In the genomic region with DNA sequence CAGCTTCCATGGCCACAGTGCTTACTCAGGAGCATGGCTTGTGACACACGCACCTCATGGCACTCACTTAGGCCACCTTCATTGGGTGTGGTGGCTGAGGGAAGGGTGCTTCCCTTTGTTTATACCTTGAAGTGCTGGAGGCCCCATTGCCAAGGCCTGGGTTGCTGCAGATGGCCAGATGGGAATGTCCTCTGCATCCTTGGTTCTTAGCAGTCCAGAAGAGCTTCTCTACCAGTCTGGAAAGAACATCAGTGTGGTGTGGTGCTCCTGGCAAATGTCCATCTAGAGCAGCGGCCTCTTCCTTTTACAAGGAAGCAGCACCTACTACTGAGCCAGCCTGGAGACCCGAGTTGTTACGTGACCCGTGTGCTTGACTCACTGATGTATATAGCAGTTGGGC, we compare ENCODE assay signal across 23 mouse cellular contexts. TPM values are rescaled to one million over a fixed set of nuclear protein-coding genes. Genes with fewer than 3 reads are reported as not detected.
DNase-seq lines count a peak whose midpoint lies in the region; ATAC-seq and TF ChIP-seq lines count a peak whose summit lies in the region.
"Had no signal": no experiment of that assay in that cellular context is flagged by ENCODE, and none has a peak within 500 bp of the region (broad histone marks: within the 10 kb centered on the region; RNA-seq: fewer than 3 reads in every experiment).

No protein-coding gene starts in this region.

- peak; percentile 92 for DNase-seq in heart, adult 11 months
- no peak for DNase-seq in heart, postnatal 25 days (ENCODE audit: low spot score)
- no peak for DNase-seq in limb, embryonic 10.5 days (ENCODE audit: low spot score)
- no peak for DNase-seq in neural tube, embryonic 10.5 days (ENCODE audit: extremely low spot score, low spot score)
- no peak for DNase-seq in CH12.LX (ENCODE audit: extremely low read depth)
- DNase-seq in adrenal gland, adult (ENCODE audit: inconsistent age in 2 of 2, low spot score in 1 of 2) = no peak
- DNase-seq: adrenal gland, adult 2 months; adrenal gland, adult 8-10 months; adrenal gland, postnatal 10 days; adrenal gland, postnatal 14 days; adrenal gland, postnatal 25 days; adrenal gland, postnatal 36 days; B cell, adult 2 months; cerebellum, adult 11 months; cerebellum, adult 11-12 months; cerebellum, adult 18-20 months; cerebellum, adult 2 months had no signal

- TF ChIP-seq POLR2A in CH12.LX (IDR thresholded peaks at IDR 0.05; ENCODE audit: low read depth, low read length) = no peak

- in situ Hi-C loops in CH12.LX (cut with MboI; ENCODE audit: low pct_ligation_motif_present, low pct_unique_long_range_greater_than_20kb, low sequenced_read_pairs) = no loop called here

- TF ChIP-seq EP300 in CH12.LX (IDR thresholded peaks at IDR 0.05; ENCODE audit: low read length) = no peak

- dilution Hi-C loops in CH12.LX (cut with MboI; ENCODE audit: extremely low pct_ligation_motif_present, extremely low pct_unique_long_range_greater_than_20kb, low sequenced_read_pairs) = no loop called here

- no peak for TF ChIP-seq CTCF in CH12.LX (conservative IDR thresholded peaks at IDR 0.05 in 1 of 2, IDR thresholded peaks at IDR 0.05 in 1 of 2; ENCODE audit: low read depth in 2 of 2, low read length in 2 of 2)

- H3K36me3 ChIP-seq in limb, embryonic 13.5 days = 0 out of 2 replicates have a peak, but pooled peaks cover 3% of the 10 kb centered on the region
- 0 out of 2 replicates have a peak, but pooled peaks cover 4% of the 10 kb centered on the region for H3K36me3 ChIP-seq in limb, embryonic 10.5 days
- H3K36me3 ChIP-seq in neural tube, embryonic 13.5 days = no peaks in the 10 kb centered on the region
- H3K36me3 ChIP-seq in CH12.LX (replicated peaks in 1 of 2; ENCODE audit: control insufficient read depth in 1 of 2, insufficient read depth in 1 of 2, low read length in 1 of 2) = peaks cover 49 to 65% of the 10 kb centered on the region in 2 experiments

- no peak for TF ChIP-seq RAD21 in CH12.LX (IDR thresholded peaks at IDR 0.05; ENCODE audit: low read depth, low read length)

- H3K79me2 ChIP-seq in CH12.LX (replicated peaks; ENCODE audit: control insufficient read depth, extremely low read depth, insufficient read depth, poor library complexity, severe bottlenecking) = peaks cover 65% of the 10 kb centered on the region

- no peaks in the 10 kb centered on the region for H3K9me3 ChIP-seq in limb, embryonic 13.5 days
- no peaks in the 10 kb centered on the region for H3K9me3 ChIP-seq in limb, embryonic 10.5 days (replicated peaks)
- no peaks in the 10 kb centered on the region for H3K9me3 ChIP-seq in neural tube, embryonic 13.5 days
- H3K9me3 ChIP-seq in CH12.LX (replicated peaks; ENCODE audit: low read length) = no peaks in the 10 kb centered on the region
- H3K9me3 ChIP-seq: G1E had no signal

- H3K9ac ChIP-seq in limb, embryonic 13.5 days = no peak overlapping the region
- no peak overlapping the region for H3K9ac ChIP-seq in neural tube, embryonic 13.5 days
- H3K9ac ChIP-seq in CH12.LX (ENCODE audit: insufficient read depth, low read depth) = no peak overlapping the region

- 0 out of 2 replicates have a peak, but pooled peaks have one; percentile 8 for ATAC-seq in limb, embryonic 13.5 days (ENCODE audit: low FRiP score, low read depth)
- ATAC-seq in neural tube, embryonic 13.5 days (ENCODE audit: low read depth) = peak; percentile 19; the same call in 1 of the 2 replicates
- ATAC-seq: activated CD4-positive, CD25-positive, alpha-beta regulatory T cell, adult 4 months; CD4-positive, CD25-positive, alpha-beta regulatory T cell, adult 4 months; Patski had no signal

- peaks cover 41% of the 10 kb centered on the region for H3K4me1 ChIP-seq in limb, embryonic 13.5 days
- H3K4me1 ChIP-seq in limb, embryonic 10.5 days = peaks cover 39% of the 10 kb centered on the region
- peaks cover 46% of the 10 kb centered on the region for H3K4me1 ChIP-seq in neural tube, embryonic 13.5 days (replicated peaks)
- peaks cover 22 to 61% of the 10 kb centered on the region in 2 experiments for H3K4me1 ChIP-seq in CH12.LX (ENCODE audit: control insufficient read depth in 1 of 2, insufficient read depth in 2 of 2)

- no peak overlapping the region for H3K4me2 ChIP-seq in limb, embryonic 13.5 days (replicated peaks)
- H3K4me2 ChIP-seq in neural tube, embryonic 13.5 days = no peak overlapping the region
- H3K4me2 ChIP-seq in CH12.LX (ENCODE audit: insufficient read depth, low read depth, poor library complexity, severe bottlenecking) = no peak overlapping the region

- 73% methylated on average over 5 of the region's 5 CpGs for WGBS in limb, embryonic 13.5 days
- WGBS in limb, embryonic 10.5 days = 94% methylated on average over 5 of the region's 5 CpGs
- 92% methylated on average over 5 of the region's 5 CpGs for WGBS in neural tube, embryonic 13.5 days

- 0 out of 2 replicates have a peak, but pooled peaks cover 5% of the 10 kb centered on the region for H3K27me3 ChIP-seq in limb, embryonic 13.5 days
- no peaks in the 10 kb centered on the region for H3K27me3 ChIP-seq in limb, embryonic 10.5 days (ENCODE audit: low read depth, poor library complexity, severe bottlenecking)
- H3K27me3 ChIP-seq in neural tube, embryonic 13.5 days = no peaks in the 10 kb centered on the region
- no peaks in the 10 kb centered on the region for H3K27me3 ChIP-seq in CH12.LX (replicated peaks)
- H3K27me3 ChIP-seq: Patski had no signal

- no peak overlapping the region for H3K27ac ChIP-seq in limb, embryonic 13.5 days
- no peak overlapping the region for H3K27ac ChIP-seq in limb, embryonic 10.5 days
- H3K27ac ChIP-seq in neural tube, embryonic 13.5 days (replicated peaks) = no peak overlapping the region
- H3K27ac ChIP-seq in CH12.LX (ENCODE audit: insufficient read depth, low read depth) = 0 out of 2 replicates have a peak overlapping the region, but pooled peaks have one; percentile 13

- no peak overlapping the region for H3K4me3 ChIP-seq in limb, embryonic 13.5 days
- no peak overlapping the region for H3K4me3 ChIP-seq in limb, embryonic 10.5 days
- no peak overlapping the region for H3K4me3 ChIP-seq in neural tube, embryonic 13.5 days
- H3K4me3 ChIP-seq in CH12.LX (replicated peaks in 1 of 3; ENCODE audit: low read depth in 2 of 3, low read length in 2 of 3, poor library complexity in 1 of 3) = no peak overlapping the region

- intact Hi-C loops in heart, postnatal 25 days (cut with DNase I) = no loop called here

TF ChIP-seq in CH12.LX, 34 proteins besides CTCF, POLR2A, EP300 and RAD21:
- no peak for TF ChIP-seq MYC (IDR thresholded peaks at IDR 0.05; ENCODE audit: low read depth, low read length)
- TF ChIP-seq JUN (IDR thresholded peaks at IDR 0.05; ENCODE audit: insufficient read depth, low read depth, low read length) = no peak
- no peak for TF ChIP-seq CHD2 (IDR thresholded peaks at IDR 0.05; ENCODE audit: low read length)
- no peak for TF ChIP-seq ZNF384 (IDR thresholded peaks at IDR 0.05; ENCODE audit: low read depth, low read length)
- no peak for TF ChIP-seq SIN3A (IDR thresholded peaks at IDR 0.05; ENCODE audit: low read length)

RNA-seq across cellular contexts. Expression of gene Hivep1, which starts 38.9 kb away (rescaled TPM):
- total RNA-seq in heart, postnatal 25 days (2021) = 10 to 100 TPM; 23.9 to 26.5 TPM
- 12.8 and 14.4 TPM in 2 replicates for polyA plus RNA-seq in limb, embryonic 13.5 days (2015; fragmentation: Nextera tagmentation; extraction: Ambion mirVana)
- 7.1 and 9.4 TPM in 2 replicates for polyA plus RNA-seq in limb, embryonic 10.5 days (2016; fragmentation: Nextera tagmentation; extraction: Ambion mirVana)
- polyA plus RNA-seq in neural tube, embryonic 13.5 days (2015; fragmentation: Nextera tagmentation; extraction: Ambion mirVana) = 16.7 and 20.6 TPM in 2 replicates
- total RNA-seq in CH12.LX (2012; rRNA removed) (18.5 and 24.9 TPM in 2 replicates), CH12.LX (2014; rRNA removed) (7.0 and 7.5 TPM in 2 replicates)
- 46.4 and 53.3 TPM in 2 replicates for polyA plus RNA-seq in CH12.LX (2012; ENCODE audit: insufficient read length, low read depth)
